Mouse (Mus musculus) cerebellum, postnatal 4 days (tissue): ENCODE measurements around the gene Stau1.
A peak's percentile ranks its signal among the peaks of the same experiment; 100 is the strongest.
"Not testable (repeated sequence)": the region's sequence is repeated elsewhere in the genome, so short reads cannot be mapped to it uniquely, and the experiment has no call there.

Experiments
- DNase-seq, 2 experiments: peaks; one replicate each; pipeline ENCODE4 v3.0.0; 2022; ENCODE audit warnings: low spot score in 2 of 2, mixed read lengths in 1 of 2

The Stau1 gene

GRCm38 (mm10) chr2:166995796-166996532 lies at the start of gene Stau1:
Stau1 (minus strand) TSS chr2:166996299.
- DNase-seq: peak; percentile 92 to 96

GRCm38 (mm10) chr2:167043400-167044121 lies 47.5 kb upstream of the Stau1 start:
- no peak for DNase-seq

- no peak for DNase-seq
Measured at GRCm38 (mm10) chr2:167039386-167039785, 43.3 kb upstream of the Stau1 start.

- DNase-seq: no peak
Measured at GRCm38 (mm10) chr2:167038716-167039115, 42.6 kb upstream of the Stau1 start.

GRCm38 (mm10) chr2:167038297-167038696 lies 42.2 kb upstream of the Stau1 start:
- peak in 1 of 2 experiments; percentile 33 for DNase-seq

GRCm38 (mm10) chr2:167037710-167038109 lies 41.6 kb upstream of the Stau1 start:
- peak in 1 of 2 experiments; percentile 18 for DNase-seq

- DNase-seq: no peak
Measured at GRCm38 (mm10) chr2:167030507-167030906, 34.4 kb upstream of the Stau1 start.

GRCm38 (mm10) chr2:167028553-167028952 lies 32.5 kb upstream of the Stau1 start:
- no peak for DNase-seq

GRCm38 (mm10) chr2:167019396-167019795 lies 23.3 kb upstream of the Stau1 start:
- DNase-seq: no peak

- DNase-seq: no peak
Measured at GRCm38 (mm10) chr2:167015382-167015718, 19.3 kb upstream of the Stau1 start.

- DNase-seq: peak; percentile 84 to 93
Measured at GRCm38 (mm10) chr2:167014702-167015381, 18.7 kb upstream of the Stau1 start, which contains the start of gene Ddx27. Ddx27 (plus strand) TSS chr2:167015193.

GRCm38 (mm10) chr2:167010546-167010945 lies 14.4 kb upstream of the Stau1 start:
- no peak for DNase-seq

- no peak for DNase-seq
Measured at GRCm38 (mm10) chr2:167009483-167009882, 13.4 kb upstream of the Stau1 start.

- DNase-seq: not testable (repeated sequence)
Measured at GRCm38 (mm10) chr2:167007565-167007964, 11.5 kb upstream of the Stau1 start.

- DNase-seq: peak in 1 of 2 experiments; percentile 34
Measured at GRCm38 (mm10) chr2:167007001-167007491, 10.9 kb upstream of the Stau1 start.

GRCm38 (mm10) chr2:167006355-167006754 lies 10.3 kb upstream of the Stau1 start:
- no peak for DNase-seq

GRCm38 (mm10) chr2:167004099-167004854 lies 8.2 kb upstream of the Stau1 start:
- peak in 1 of 2 experiments; percentile 66 for DNase-seq

- DNase-seq: no peak
Measured at GRCm38 (mm10) chr2:167001486-167001885, 5.4 kb upstream of the Stau1 start.

- DNase-seq: no peak
Measured at GRCm38 (mm10) chr2:166996533-166996894, 415 bp upstream of the Stau1 start.

- DNase-seq: peak in 1 of 2 experiments; percentile 21
Measured at GRCm38 (mm10) chr2:166995021-166995795, 891 bp downstream of the Stau1 start.

GRCm38 (mm10) chr2:166991945-166992344 lies 4.2 kb downstream of the Stau1 start:
- no peak for DNase-seq
